Mouse (Mus musculus): ENCODE measurements at regions not wholly inside any gene's neighbourhood (a gene's known extent, or its start where the extent isn't known, plus 50 kb on each side); places are given as distances from the start of the nearest gene placed in this dataset.

GRCm38 (mm10) chr14:54097026-54097425 lies 156.9 kb downstream of the Dad1 start:
- no peak for DNase-seq

- no peak for DNase-seq
Observed at GRCm38 (mm10) chr14:54092444-54092843, 161.5 kb downstream of the Dad1 start.

- DNase-seq: no peak
Observed at GRCm38 (mm10) chr14:54086660-54087059, 167.2 kb downstream of the Dad1 start.

GRCm38 (mm10) chr14:54074659-54075058 lies 179.2 kb downstream of the Dad1 start:
- DNase-seq: no peak

- no peak for DNase-seq
Observed at GRCm38 (mm10) chr14:54072283-54072912, 181.5 kb downstream of the Dad1 start.

- no peak for DNase-seq
Observed at GRCm38 (mm10) chr14:54070240-54070639, 183.7 kb downstream of the Dad1 start.

GRCm38 (mm10) chr14:54068684-54069083 lies 185.2 kb downstream of the Dad1 start:
- no peak for DNase-seq

- DNase-seq: no peak
Observed at GRCm38 (mm10) chr14:54065466-54065865, 188.4 kb downstream of the Dad1 start.

- peak; percentile 68 to 80 for DNase-seq
Observed at GRCm38 (mm10) chr14:54064541-54065402, 189.1 kb downstream of the Dad1 start.

GRCm38 (mm10) chr14:54061570-54061969 lies 192.3 kb downstream of the Dad1 start:
- DNase-seq: no peak

GRCm38 (mm10) chr14:54059776-54060175 lies 194.1 kb downstream of the Dad1 start:
- peak; percentile 62 to 81 for DNase-seq

- no peak for DNase-seq
Observed at GRCm38 (mm10) chr14:54059096-54059495, 194.8 kb downstream of the Dad1 start.

- DNase-seq: no peak
Observed at GRCm38 (mm10) chr14:54056691-54057090, 197.2 kb downstream of the Dad1 start.

GRCm38 (mm10) chr14:54055390-54055789 lies 198.5 kb downstream of the Dad1 start:
- no peak for DNase-seq

- DNase-seq: no peak
Observed at GRCm38 (mm10) chr14:54042286-54042685, 211.6 kb downstream of the Dad1 start.

- DNase-seq: no peak
Observed at GRCm38 (mm10) chr14:54040644-54041043, 213.3 kb downstream of the Dad1 start.

GRCm38 (mm10) chr14:54034516-54034915 lies 219.4 kb downstream of the Dad1 start:
- DNase-seq: peak; percentile 9 to 17

GRCm38 (mm10) chr14:54023552-54023951 lies 230.4 kb downstream of the Dad1 start:
- no peak for DNase-seq

GRCm38 (mm10) chr14:54021443-54021842 lies 232.5 kb downstream of the Dad1 start:
- no peak for DNase-seq

- no peak for DNase-seq
Observed at GRCm38 (mm10) chr14:54014628-54015027, 239.3 kb downstream of the Dad1 start.

GRCm38 (mm10) chr14:54002083-54002482 lies 251.8 kb downstream of the Dad1 start:
- DNase-seq: no peak

- DNase-seq: no peak
Observed at GRCm38 (mm10) chr14:54000527-54000926, 253.4 kb downstream of the Dad1 start.

GRCm38 (mm10) chr14:53993427-53993826 lies 260.5 kb downstream of the Dad1 start:
- DNase-seq: no peak

- no peak for DNase-seq
Observed at GRCm38 (mm10) chr14:53992712-53993286, 261.1 kb downstream of the Dad1 start.
